Mouse (Mus musculus) megakaryocyte, embryonic 14.5 days (primary cell): Measurements from ENCODE around the gene Scand1. TPM values are rescaled to one million over a fixed set of nuclear protein-coding genes. Genes with fewer than 3 reads are reported as not detected.

ENCODE experiments used
- H3K27me3 ChIP-seq: replicated peaks from 2 replicates; pipeline ENCODE3; 2012; ENCODE audit warnings: inconsistent platforms
- H3K36me3 ChIP-seq: replicated peaks from 2 replicates; pipeline ENCODE3; 2012; ENCODE audit warnings: low read length, inconsistent platforms, mixed read lengths
- H3K4me1 ChIP-seq: 2 replicates; pipeline ENCODE4 v1.6.1; 2012; ENCODE audit warnings: inconsistent platforms
- H3K4me3 ChIP-seq: replicated peaks from 2 replicates; pipeline ENCODE3; 2012; ENCODE audit warnings: moderate library complexity, mild to moderate bottlenecking, inconsistent platforms
- H3K9me3 ChIP-seq: 2 replicates; pipeline ENCODE4 v1.6.1; 2012; ENCODE audit warnings: inconsistent platforms
- FLI1 ChIP-seq: IDR thresholded peaks from 2 replicates; pipeline ENCODE4 v1.6.1; 2012; ENCODE audit warnings: low read length, inconsistent platforms, mixed read lengths
- GATA1 ChIP-seq: IDR thresholded peaks from 3 replicates; pipeline ENCODE4 v1.6.1; 2012; ENCODE audit warnings: mixed read lengths, low read length, inconsistent platforms, borderline replicate concordance
- polyA plus RNA-seq: library from polyadenylated mRNA; stranded (reverse); fragments of >175 nt; gene quantifications from 2 replicates; pipeline ENCODE4 v1.2.3, GENCODE M21; 2012; ENCODE audit warnings: low replicate concordance; ENCODE audit not compliant: insufficient read depth

Gene Scand1
- polyA plus RNA-seq, 1 experiment, result 797 TPM

- no peak overlapping the region for H3K4me3 ChIP-seq
- no peaks in the 10 kb centered on the region for H3K27me3 ChIP-seq
- no peak for TF ChIP-seq FLI1
- TF ChIP-seq GATA1, result no peak
- H3K4me1 ChIP-seq, result peaks cover 46% of the 10 kb centered on the region
- peaks cover 96% of the 10 kb centered on the region for H3K36me3 ChIP-seq
- no peaks in the 10 kb centered on the region for H3K9me3 ChIP-seq
Observed at GRCm38 (mm10) chr2:156289552-156290160, 22.8 kb downstream of the Scand1 start.

- Histone ChIP-seq H3K4me3 (no peak overlapping the region), H3K4me1 (peaks cover 32% of the 10 kb centered on the region), H3K27me3 (no peaks in the 10 kb centered on the region), H3K36me3 (peaks cover 94% of the 10 kb centered on the region), H3K9me3 (no peaks in the 10 kb centered on the region)
- TF ChIP-seq GATA1 (no peak), FLI1 (no peak)
Observed at GRCm38 (mm10) chr2:156288222-156288621, 24.3 kb downstream of the Scand1 start.

- Histone ChIP-seq H3K4me3 (no peak overlapping the region), H3K4me1 (peaks cover 17% of the 10 kb centered on the region), H3K9me3 (no peaks in the 10 kb centered on the region), H3K27me3 (no peaks in the 10 kb centered on the region), H3K36me3 (peaks cover 95% of the 10 kb centered on the region)
- TF ChIP-seq GATA1 (no peak), FLI1 (no peak)
Observed at GRCm38 (mm10) chr2:156286733-156287132, 25.8 kb downstream of the Scand1 start.

- peaks cover 93% of the 10 kb centered on the region for H3K36me3 ChIP-seq
- H3K27me3 ChIP-seq, result no peaks in the 10 kb centered on the region
- TF ChIP-seq GATA1, result no peak
- no peak for TF ChIP-seq FLI1
- H3K4me3 ChIP-seq, result no peak overlapping the region
- H3K4me1 ChIP-seq, result peaks cover 15% of the 10 kb centered on the region
- H3K9me3 ChIP-seq, result no peaks in the 10 kb centered on the region
Observed at GRCm38 (mm10) chr2:156285161-156285560, 27.3 kb downstream of the Scand1 start.

- peaks cover 80% of the 10 kb centered on the region for H3K36me3 ChIP-seq
- no peaks in the 10 kb centered on the region for H3K27me3 ChIP-seq
- H3K9me3 ChIP-seq, result no peaks in the 10 kb centered on the region
- H3K4me3 ChIP-seq, result no peak overlapping the region
- peaks cover 41% of the 10 kb centered on the region for H3K4me1 ChIP-seq
- no peak for TF ChIP-seq GATA1
- no peak for TF ChIP-seq FLI1
Observed at GRCm38 (mm10) chr2:156281227-156281626, 31.3 kb downstream of the Scand1 start.

DNA sequence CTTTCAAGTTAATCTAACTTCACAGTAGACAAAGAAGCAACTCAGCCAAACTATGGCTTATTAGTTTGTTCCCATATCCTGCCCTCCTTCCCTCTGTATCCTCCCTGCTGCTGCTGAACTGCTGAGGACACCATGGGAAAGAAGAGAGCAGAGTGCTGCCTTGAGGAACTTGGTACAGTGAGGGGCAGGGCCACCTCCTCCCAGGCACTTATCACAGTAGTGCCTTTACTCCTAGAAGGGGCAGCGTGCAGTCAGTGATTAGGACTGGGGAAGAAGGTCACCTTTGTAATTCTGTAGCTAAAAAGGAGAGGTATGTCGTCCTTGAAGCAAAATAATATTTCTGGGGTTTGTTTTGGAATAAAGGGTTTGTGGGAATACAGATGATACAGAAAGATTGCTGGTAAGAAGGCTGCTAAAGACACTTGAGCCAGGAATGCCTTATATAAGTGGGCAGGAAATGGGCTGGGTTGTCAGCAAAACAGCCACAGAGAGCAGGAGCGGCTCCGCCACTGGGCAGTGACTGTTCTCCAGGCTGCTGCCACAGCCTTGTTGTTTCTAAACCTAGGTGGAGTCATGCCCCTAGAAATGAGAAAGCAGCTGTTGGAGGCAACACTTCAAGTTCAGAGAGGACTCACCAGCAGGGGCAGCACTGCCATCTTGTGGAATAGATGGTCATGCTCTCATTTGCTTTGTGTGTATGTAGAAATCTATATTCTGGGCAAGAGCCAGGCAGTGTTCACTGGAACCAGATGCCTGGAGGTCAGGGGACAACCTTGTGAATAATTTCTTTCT lies 34.1 kb downstream of the Scand1 start:
- H3K4me3 ChIP-seq, result peak overlapping the region; percentile 82
- TF ChIP-seq FLI1 (no peak), GATA1 (no peak)
- H3K27me3 ChIP-seq, result no peaks in the 10 kb centered on the region
- H3K4me1 ChIP-seq, result peaks cover 46% of the 10 kb centered on the region
- H3K9me3 ChIP-seq, result no peaks in the 10 kb centered on the region
- H3K36me3 ChIP-seq, result peaks cover 68% of the 10 kb centered on the region

GRCm38 (mm10) chr2:156272553-156272952 lies 40.0 kb downstream of the Scand1 start:
- Histone ChIP-seq H3K27me3 (no peaks in the 10 kb centered on the region), H3K4me3 (no peak overlapping the region), H3K9me3 (no peaks in the 10 kb centered on the region), H3K4me1 (peaks cover 49% of the 10 kb centered on the region), H3K36me3 (peaks cover 71% of the 10 kb centered on the region)
- TF ChIP-seq GATA1 (no peak), FLI1 (no peak)

- no peaks in the 10 kb centered on the region for H3K9me3 ChIP-seq
- no peak overlapping the region for H3K4me3 ChIP-seq
- peaks cover 72% of the 10 kb centered on the region for H3K4me1 ChIP-seq
- H3K27me3 ChIP-seq, result no peaks in the 10 kb centered on the region
- TF ChIP-seq GATA1 (no peak), FLI1 (no peak)
- peaks cover 66% of the 10 kb centered on the region for H3K36me3 ChIP-seq
Observed at GRCm38 (mm10) chr2:156267636-156268035, 44.9 kb downstream of the Scand1 start.

GRCm38 (mm10) chr2:156263204-156263893 lies 49.2 kb downstream of the Scand1 start:
- TF ChIP-seq GATA1 (no peak), FLI1 (no peak)
- Histone ChIP-seq H3K9me3 (no peaks in the 10 kb centered on the region), H3K4me1 (peaks cover 87% of the 10 kb centered on the region), H3K4me3 (peak overlapping the region; percentile 50), H3K27me3 (no peaks in the 10 kb centered on the region), H3K36me3 (peaks cover 65% of the 10 kb centered on the region)

Other genes starting within 250 kb of the Scand1 start
- gene Spag4, start 247.5 kb downstream of the Scand1 start, polyA plus RNA-seq, result 2.2 TPM in 1 of 2 replicates, not detected in the other
- gene Cpne1, start 200.7 kb downstream of the Scand1 start, polyA plus RNA-seq, result 17.2 and 27.7 TPM in 2 replicates
- 2.3 and 7.1 TPM in 2 replicates for gene Rbm12, start 200.7 kb downstream of the Scand1 start, polyA plus RNA-seq
- gene Gm28036, start 185.6 kb downstream of the Scand1 start, polyA plus RNA-seq, result not detected in 2 replicates
- 248 and 453 TPM in 2 replicates for gene Romo1, start 168.7 kb downstream of the Scand1 start, polyA plus RNA-seq
- gene Nfs1, start 168.5 kb downstream of the Scand1 start, polyA plus RNA-seq, result 5.4 and 12.7 TPM in 2 replicates
- 68.5 and 230 TPM in 2 replicates for gene Rbm39, start 132.5 kb downstream of the Scand1 start, polyA plus RNA-seq
- gene Phf20, start 116.2 kb downstream of the Scand1 start, polyA plus RNA-seq, result 31.7 and 56.9 TPM in 2 replicates
- 0.74 TPM in 1 of 2 replicates, not detected in the other for gene Cnbd2, start 405 bp downstream of the Scand1 start, polyA plus RNA-seq
- gene Epb41l1, start 108.2 kb upstream of the Scand1 start, polyA plus RNA-seq, result 7.0 TPM in 1 of 2 replicates, not detected in the other
- 2.2 and 7.7 TPM in 2 replicates for gene Aar2, start 234.9 kb upstream of the Scand1 start, polyA plus RNA-seq